Mouse (Mus musculus): ENCODE measurements around the gene Slc24a2.
A peak's percentile ranks its signal among the peaks of the same experiment; 100 is the strongest.

Slc24a2 gene

GRCm38 (mm10) chr4:87229960-87230551, at the start of gene Slc24a2:
Slc24a2 (minus strand) TSS chr4:87230477.
- DNase-seq (ENCODE audit: low read depth, low spot score): peak; percentile 76

- no peak for DNase-seq (ENCODE audit: low read depth, low spot score)
Measured at GRCm38 (mm10) chr4:87274825-87275224, 44.5 kb upstream of the Slc24a2 start.

DNA sequence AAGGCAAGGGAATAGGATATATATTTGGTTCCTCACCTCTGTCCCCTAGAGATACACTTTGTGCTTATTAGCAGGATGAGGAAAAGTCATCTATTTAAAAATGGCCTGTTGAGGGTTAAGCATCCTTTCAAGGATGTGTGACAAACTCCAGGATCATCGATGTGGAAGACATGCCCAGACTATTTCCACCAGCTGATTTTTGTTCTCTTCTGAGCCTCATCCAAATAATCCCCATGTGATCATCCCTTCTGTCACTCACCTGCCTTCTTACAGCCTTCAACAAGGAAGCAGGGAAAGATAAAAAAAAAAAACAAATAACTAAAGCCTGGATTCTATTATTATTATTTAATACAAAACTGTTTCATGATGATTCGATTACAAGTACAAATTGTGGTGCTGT, 44.0 kb upstream of the Slc24a2 start:
- DNase-seq (ENCODE audit: low read depth, low spot score): no peak

- DNase-seq (ENCODE audit: low read depth, low spot score): no peak
Measured at GRCm38 (mm10) chr4:87273476-87273875, 43.2 kb upstream of the Slc24a2 start.

GRCm38 (mm10) chr4:87229224-87229959, 885 bp downstream of the Slc24a2 start:
- DNase-seq (ENCODE audit: low read depth, low spot score): peak; percentile 56

DNA sequence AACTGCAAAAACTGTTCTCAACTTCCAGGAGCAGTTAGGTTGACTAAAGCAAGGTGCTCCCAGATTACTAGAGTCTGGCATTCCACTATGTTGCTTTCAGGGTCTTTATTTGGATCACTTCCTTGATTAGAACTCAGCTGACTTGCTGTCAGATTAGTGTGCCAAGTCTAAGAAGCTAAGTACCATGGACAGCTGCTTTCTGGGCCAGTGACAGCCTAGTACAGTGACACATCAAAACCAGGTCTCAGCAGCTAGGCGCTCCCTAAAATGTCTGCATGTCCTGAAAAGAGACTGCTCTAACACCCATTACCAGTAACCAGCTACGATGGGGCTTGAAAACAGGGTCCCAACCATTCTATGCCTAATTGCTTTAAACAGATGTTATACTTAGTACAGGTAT, 8.7 kb downstream of the Slc24a2 start:
- DNase-seq (ENCODE audit: low read depth, low spot score): peak; percentile 42

GRCm38 (mm10) chr4:87218196-87218595, 12.1 kb downstream of the Slc24a2 start:
- no peak for DNase-seq (ENCODE audit: low read depth, low spot score)

GRCm38 (mm10) chr4:87211344-87211978, 18.8 kb downstream of the Slc24a2 start:
- DNase-seq (ENCODE audit: low read depth, low spot score): no peak

DNA sequence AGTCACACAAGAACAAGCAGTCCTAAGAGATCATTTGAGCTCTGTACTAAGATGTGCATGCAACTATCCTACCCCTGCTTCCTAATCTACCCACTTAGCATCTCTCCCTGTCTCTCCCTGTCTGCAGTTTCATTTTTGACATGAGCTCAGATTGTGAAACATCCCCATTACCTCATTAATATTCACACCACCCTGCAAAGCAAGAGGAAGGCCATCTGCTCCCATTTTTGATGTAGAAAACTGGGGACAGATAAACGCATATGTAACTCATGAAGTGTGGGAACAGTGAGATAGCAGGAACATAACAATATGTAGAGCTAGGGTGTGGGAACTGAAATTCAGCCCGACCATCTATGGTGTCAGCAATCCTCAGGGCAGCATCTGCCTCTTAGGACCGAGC, 19.7 kb downstream of the Slc24a2 start:
- DNase-seq (ENCODE audit: low read depth, low spot score): no peak

GRCm38 (mm10) chr4:87202081-87202480, 28.2 kb downstream of the Slc24a2 start:
- DNase-seq (ENCODE audit: low read depth, low spot score): no peak

DNA sequence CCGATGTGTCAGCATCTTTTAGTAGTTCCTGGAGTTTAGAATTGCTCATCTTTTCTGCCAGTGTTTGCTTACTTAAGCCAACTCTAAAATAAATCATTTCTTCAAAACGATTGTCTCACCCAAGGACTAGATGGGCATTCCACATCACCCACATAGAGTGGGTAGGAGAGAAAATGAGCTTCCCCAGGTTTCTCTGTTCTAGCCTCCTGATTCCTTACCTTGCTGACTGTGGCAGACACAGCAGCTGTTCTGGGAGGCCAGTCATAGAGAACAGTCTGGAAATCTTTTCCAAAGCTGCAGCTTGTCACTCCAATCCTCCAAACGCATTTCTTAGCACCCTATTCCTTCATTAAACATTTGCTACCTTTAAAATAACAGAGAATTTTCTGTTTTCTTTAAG, 29.0 kb downstream of the Slc24a2 start:
- no peak for DNase-seq (ENCODE audit: low read depth, low spot score)

DNA sequence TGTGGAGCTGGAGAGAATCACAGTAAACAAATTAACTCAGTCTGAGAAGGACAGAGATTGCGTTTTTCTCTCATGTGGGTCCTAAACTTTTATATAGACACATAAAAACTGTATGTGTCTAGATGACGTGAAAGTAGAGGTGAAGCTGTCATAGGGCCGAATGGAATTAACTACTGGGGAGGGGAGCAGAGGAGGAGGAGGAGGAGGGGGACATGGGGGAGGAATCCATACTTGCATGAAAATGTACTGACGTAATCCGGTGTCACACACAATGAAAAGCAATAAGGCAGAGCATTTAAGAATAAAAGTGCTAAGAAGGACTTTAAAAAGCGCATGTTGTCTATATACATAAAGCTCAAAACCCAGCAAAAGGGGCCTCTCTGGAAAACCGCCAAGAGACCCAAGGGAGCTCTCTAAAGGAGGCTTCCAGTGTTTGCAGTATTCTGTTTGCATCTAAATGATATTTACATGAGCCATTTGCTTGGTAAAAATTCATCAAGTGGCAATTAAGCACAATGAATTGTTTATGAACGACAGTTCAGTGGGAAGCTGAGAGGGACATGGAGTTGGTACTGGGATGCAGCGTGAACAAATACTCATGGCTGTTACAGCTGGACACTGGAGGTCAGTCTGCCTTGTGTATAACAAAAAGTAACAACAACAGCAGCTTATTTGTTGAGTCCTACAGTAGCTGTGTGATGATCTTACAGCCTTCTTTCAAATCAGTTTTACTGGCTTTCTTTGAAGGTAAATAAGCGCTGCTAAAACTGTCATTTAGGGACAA, 45.9 kb downstream of the Slc24a2 start:
- no peak for DNase-seq (ENCODE audit: low read depth, low spot score)

DNA sequence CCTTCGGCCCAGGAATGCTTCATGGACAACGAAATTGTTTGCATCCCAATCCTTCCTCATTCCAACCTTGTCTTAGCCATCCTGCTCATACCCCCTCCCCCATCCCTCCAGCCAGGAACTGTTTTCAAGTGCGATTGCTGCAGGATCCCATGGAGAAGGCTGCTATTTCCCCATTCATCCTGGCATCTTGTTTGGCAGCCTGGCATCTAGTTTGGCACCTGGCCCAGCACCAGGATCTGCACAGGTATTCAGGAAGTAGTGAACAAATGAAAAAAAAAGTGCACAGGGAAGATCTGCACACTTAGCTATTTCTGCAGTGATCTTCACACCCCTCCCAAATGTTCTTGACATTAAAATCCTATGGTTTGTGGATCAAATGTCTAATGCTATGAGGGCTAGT, 53.2 kb downstream of the Slc24a2 start:
- DNase-seq (ENCODE audit: low read depth, low spot score): no peak

DNA sequence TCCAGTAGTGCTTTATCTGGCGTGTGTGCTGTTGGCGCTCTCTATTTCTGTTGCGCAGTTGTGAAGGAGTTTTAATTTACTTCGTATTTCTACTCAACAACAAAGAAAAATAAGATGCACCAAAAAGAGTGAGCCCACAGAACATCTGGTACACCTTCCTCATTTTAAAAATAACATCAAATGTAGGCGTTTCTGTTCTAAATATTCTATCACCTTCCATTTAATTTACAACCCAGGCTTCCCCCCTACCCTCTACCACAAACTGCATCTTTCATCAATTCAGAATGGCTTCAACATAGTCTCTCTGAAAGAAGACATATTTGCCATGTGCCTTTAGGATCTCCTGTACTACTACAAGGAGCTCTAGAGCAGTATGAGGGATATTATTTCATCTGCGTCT, 66.3 kb downstream of the Slc24a2 start:
- peak; percentile 74 for DNase-seq (ENCODE audit: low read depth, low spot score)

DNA sequence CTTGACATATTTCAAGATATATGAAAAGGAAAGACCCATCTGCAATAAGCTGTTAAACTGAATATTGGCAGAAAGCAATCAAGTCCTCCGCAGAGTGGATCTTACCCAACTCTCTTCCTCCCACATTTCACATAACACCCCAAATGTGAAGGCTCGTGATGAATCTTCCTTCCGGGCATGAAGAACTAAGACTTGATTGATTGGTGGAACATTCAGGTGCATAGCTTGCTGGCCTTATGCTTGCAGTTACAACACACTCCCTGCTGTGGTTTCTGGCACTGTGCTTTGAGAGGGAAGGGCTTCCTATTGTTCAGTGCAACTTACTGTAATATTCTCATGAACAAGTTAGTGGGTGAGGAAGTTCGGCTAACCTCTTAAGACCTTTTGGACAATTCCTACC, 72.2 kb downstream of the Slc24a2 start:
- no peak for DNase-seq (ENCODE audit: low read depth, low spot score)

DNA sequence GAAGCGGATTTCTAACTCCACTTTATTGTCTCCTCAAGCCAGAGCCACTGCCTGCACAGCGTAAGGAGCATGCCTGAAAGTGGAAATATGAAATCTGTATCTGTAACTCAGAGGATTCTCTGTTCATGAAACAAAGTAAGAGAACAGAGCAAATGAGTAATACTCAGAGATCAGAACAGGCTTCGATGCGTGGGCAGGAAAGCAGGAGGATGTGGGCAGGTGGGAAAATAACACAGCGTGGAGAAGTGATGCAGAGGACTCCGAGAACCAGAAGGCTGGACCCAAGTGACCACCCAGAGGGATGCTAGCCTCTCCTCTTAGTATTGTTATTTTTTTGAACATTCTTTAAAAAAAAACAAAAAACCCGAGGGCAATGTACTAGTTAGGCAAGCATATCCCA, 78.3 kb downstream of the Slc24a2 start:
- DNase-seq (ENCODE audit: low read depth, low spot score): no peak

DNA sequence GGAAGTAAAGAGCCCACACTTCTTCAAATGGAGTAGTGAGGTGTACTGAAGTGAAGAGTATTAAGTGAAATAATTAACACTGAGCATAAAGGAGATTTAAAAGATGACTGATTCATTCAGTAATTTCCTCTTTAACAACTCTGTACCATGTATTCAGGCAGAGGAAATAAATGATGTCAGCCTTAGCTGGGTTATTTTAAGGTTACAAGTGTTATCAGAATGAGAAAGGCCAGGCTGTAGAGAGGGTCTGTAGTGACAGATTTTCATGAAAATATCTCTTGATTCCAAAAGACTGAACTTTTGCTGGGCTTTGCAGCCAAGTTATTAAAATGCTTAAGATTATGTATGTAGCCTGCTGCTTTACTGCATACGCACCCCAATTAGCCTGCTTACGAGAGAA, 80.7 kb downstream of the Slc24a2 start:
- peak; percentile 28 for DNase-seq (ENCODE audit: low read depth, low spot score)

GRCm38 (mm10) chr4:87141590-87142365, 88.5 kb downstream of the Slc24a2 start:
- DNase-seq (ENCODE audit: low read depth, low spot score): no peak

DNA sequence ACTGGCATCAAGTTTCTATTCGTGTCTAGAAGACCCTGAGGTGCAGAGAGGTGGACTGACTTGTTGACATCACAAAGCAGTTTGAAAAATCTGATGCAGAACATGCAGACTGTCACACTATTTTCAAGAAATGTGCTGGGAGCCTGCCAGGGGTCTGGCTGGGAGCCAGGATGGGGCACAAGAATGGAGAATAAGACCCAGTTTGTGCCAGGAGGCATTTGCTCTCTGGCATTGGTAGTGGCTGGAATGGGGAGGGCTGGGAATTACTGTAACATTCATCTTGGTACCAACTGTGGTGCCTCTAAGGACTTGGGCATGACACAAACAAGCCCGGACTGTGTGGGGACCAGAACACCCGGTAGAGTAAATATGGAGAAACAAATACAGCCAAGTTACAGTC, 89.4 kb downstream of the Slc24a2 start:
- DNase-seq (ENCODE audit: low read depth, low spot score): no peak

GRCm38 (mm10) chr4:87132525-87132924, 97.8 kb downstream of the Slc24a2 start:
- DNase-seq (ENCODE audit: low read depth, low spot score): no peak

- no peak for DNase-seq (ENCODE audit: low read depth, low spot score)
Measured at GRCm38 (mm10) chr4:87126756-87127155, 103.5 kb downstream of the Slc24a2 start.
